Mouse (Mus musculus) lung, embryonic 14.5 days (tissue): ENCODE measurements around the gene Tbrg1. TPM values are rescaled to one million over a fixed set of nuclear protein-coding genes. Genes with fewer than 3 reads are reported as not detected.

ENCODE experiments used
- ATAC-seq: fragments of 200-750 bp; cut with Nextera tagmentation; 2 replicates; pipeline ENCODE4 v1.8.0; 2017; ENCODE audit warnings: mild to moderate bottlenecking, moderate TSS enrichment, moderate library complexity; ENCODE audit not compliant: insufficient read depth
- DNase-seq: peaks from one replicate; pipeline ENCODE4 v3.0.0-alpha.2; 2015
- H3K27ac ChIP-seq: fragments of 300-500 bp; sonication (generic); 2 replicates; pipeline ENCODE4 v1.5.1; 2014; ENCODE audit warnings: low read depth, mild to moderate bottlenecking, moderate library complexity
- H3K27me3 ChIP-seq: fragments of 300-500 bp; sonication (generic); 2 replicates; pipeline ENCODE4 v1.6.1; 2014; ENCODE audit warnings: low read length, control low read depth; ENCODE audit not compliant: insufficient read depth
- H3K36me3 ChIP-seq: fragments of 300-500 bp; sonication (generic); 2 replicates; pipeline ENCODE4 v1.6.1; 2014; ENCODE audit warnings: control low read depth; ENCODE audit not compliant: insufficient read depth
- H3K4me1 ChIP-seq: fragments of 300-500 bp; sonication (generic); 2 replicates; pipeline ENCODE4 v1.6.1; 2014; ENCODE audit warnings: antibody characterized with exemption, control low read depth; ENCODE audit not compliant: insufficient read depth
- H3K4me2 ChIP-seq: fragments of 300-500 bp; sonication (generic); 2 replicates; pipeline ENCODE4 v1.6.1; 2014; ENCODE audit warnings: mild to moderate bottlenecking
- H3K4me3 ChIP-seq: fragments of 300-500 bp; sonication (generic); 2 replicates; pipeline ENCODE4 v1.5.1; 2014; ENCODE audit warnings: low read depth, low read length
- H3K9ac ChIP-seq: fragments of 300-500 bp; sonication (generic); 2 replicates; pipeline ENCODE4 v1.6.1; 2014
- H3K9me3 ChIP-seq: fragments of 300-500 bp; sonication (generic); 2 replicates; pipeline ENCODE4 v1.6.1; 2016; ENCODE audit warnings: low read depth, low read length, control low read depth
- CTCF ChIP-seq: IDR thresholded peaks from 2 replicates; pipeline ENCODE4 v1.5.1; 2016; ENCODE audit warnings: antibody characterized with exemption, low read depth
- WGBS: fragments of 180-500 bp; shearing (Covaris S2); extraction: QIAGEN DNeasy Blood & Tissue Kit; methylation state at CpG from one replicate; pipeline ENCODE4 v1.1.7; 2014; 5-methylcytosine and 5-hydroxymethylcytosine counted together
- polyA plus RNA-seq: library from polyadenylated mRNA; unstranded; fragments of >200 nt; fragmentation: Nextera tagmentation; extraction: Ambion mirVana; gene quantifications from 2 replicates; pipeline ENCODE4 v1.2.1, GENCODE M21; 2014

The Tbrg1 gene
- polyA plus RNA-seq, 1 experiment from 2014 or later: 128 TPM

DNA sequence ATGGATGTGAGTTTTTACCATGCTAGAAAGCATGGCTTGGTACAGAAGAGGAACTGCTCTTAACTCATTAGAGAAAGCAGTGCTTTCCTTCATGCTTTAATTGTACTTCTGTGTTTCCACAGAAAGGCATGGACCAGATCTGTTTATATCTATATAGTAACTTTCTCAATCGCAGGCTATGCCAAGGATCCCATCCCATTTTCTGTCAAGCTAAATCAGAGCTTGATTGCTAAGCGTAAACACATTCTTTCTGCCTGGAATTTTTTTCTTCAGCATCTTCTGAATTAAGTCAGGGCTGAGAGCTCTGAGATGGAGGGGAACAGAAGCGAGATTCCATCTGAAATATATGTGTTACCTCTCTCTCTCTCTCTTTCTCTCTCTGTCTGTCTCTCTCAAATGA lies 33.1 kb downstream of the Tbrg1 start:
- no peak for TF ChIP-seq CTCF
- Histone ChIP-seq H3K36me3 (no peaks in the 10 kb centered on the region), H3K9ac (no peak overlapping the region), H3K27ac (no peak overlapping the region), H3K4me2 (no peak overlapping the region), H3K27me3 (no peaks in the 10 kb centered on the region), H3K4me3 (no peak overlapping the region), H3K4me1 (no peaks in the 10 kb centered on the region), H3K9me3 (no peaks in the 10 kb centered on the region)
- peak; percentile 46 for DNase-seq
- ATAC-seq: no peak
- WGBS: 61% methylated on average over 3 of the region's 3 CpGs

GRCm38 (mm10) chr9:37621290-37621689 lies 35.8 kb downstream of the Tbrg1 start:
- Histone ChIP-seq H3K9ac (no peak overlapping the region), H3K4me3 (no peak overlapping the region), H3K27me3 (no peaks in the 10 kb centered on the region), H3K27ac (no peak overlapping the region), H3K36me3 (no peaks in the 10 kb centered on the region), H3K4me1 (no peaks in the 10 kb centered on the region), H3K4me2 (no peak overlapping the region), H3K9me3 (no peaks in the 10 kb centered on the region)
- ATAC-seq (no peak), DNase-seq (no peak)
- no peak for TF ChIP-seq CTCF
- 88% methylated on average over 6 of the region's 6 CpGs for WGBS

GRCm38 (mm10) chr9:37616770-37617169 lies 40.3 kb downstream of the Tbrg1 start:
- peak; percentile 83 for TF ChIP-seq CTCF
- Histone ChIP-seq H3K27ac (no peak overlapping the region), H3K27me3 (no peaks in the 10 kb centered on the region), H3K36me3 (no peaks in the 10 kb centered on the region), H3K4me3 (no peak overlapping the region), H3K4me2 (no peak overlapping the region), H3K4me1 (no peaks in the 10 kb centered on the region), H3K9me3 (no peaks in the 10 kb centered on the region), H3K9ac (no peak overlapping the region)
- ATAC-seq (no peak), DNase-seq (peak; percentile 70)
- 55% methylated on average over 2 of the region's 2 CpGs for WGBS

DNA sequence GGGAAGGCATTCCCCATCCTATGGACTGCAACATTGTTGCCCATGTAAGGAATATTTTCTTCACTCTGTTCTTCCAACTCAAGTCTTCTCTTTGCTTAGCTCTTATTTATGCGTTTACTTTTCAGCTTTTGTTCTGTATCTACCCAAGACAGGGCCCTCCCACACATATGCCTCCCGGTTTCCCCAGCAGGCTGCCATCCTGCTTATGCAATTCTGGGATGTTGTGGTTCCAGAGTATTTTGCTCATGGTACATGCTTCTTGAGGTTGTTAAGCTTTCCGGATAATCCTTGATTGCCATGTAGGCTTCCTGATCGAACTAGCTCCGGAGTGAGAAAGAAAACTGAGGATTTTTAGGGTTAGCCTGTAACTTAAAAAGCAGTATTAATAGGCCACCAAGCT lies 41.9 kb downstream of the Tbrg1 start:
- Histone ChIP-seq H3K4me3 (no peak overlapping the region), H3K36me3 (no peaks in the 10 kb centered on the region), H3K9me3 (no peaks in the 10 kb centered on the region), H3K27ac (no peak overlapping the region), H3K4me2 (no peak overlapping the region), H3K9ac (no peak overlapping the region), H3K4me1 (no peaks in the 10 kb centered on the region), H3K27me3 (no peaks in the 10 kb centered on the region)
- WGBS: 72% methylated on average over 5 of the region's 5 CpGs
- no peak for DNase-seq
- no peak for ATAC-seq
- TF ChIP-seq CTCF: no peak

DNA sequence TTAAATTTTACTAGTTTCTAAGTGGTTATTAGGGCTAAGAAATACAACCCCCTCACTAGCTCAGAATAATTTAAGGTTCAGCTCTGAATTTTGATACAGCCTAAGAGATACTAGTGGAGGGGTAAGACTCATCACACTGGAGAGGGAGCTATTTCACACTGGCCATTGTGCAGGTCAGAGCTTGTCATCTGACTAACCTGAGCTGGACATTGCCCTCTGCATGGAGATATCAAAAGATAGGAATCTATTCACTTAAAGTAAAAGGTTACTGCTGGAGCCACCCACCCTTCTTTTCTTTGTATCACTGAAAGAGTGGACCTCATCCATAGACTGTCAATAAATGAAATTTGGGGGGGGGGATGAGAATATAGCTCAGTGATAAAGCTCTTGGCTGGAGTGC lies 42.8 kb downstream of the Tbrg1 start:
- H3K27me3 ChIP-seq: no peaks in the 10 kb centered on the region
- H3K4me1 ChIP-seq: no peaks in the 10 kb centered on the region
- no peaks in the 10 kb centered on the region for H3K36me3 ChIP-seq
- peak overlapping the region; percentile 58; the same call in 1 of the 2 replicates for H3K4me3 ChIP-seq
- DNase-seq (no peak), ATAC-seq (peak; percentile 9; the same call in 1 of the 2 replicates)
- H3K27ac ChIP-seq: no peak overlapping the region
- no peak for TF ChIP-seq CTCF
- H3K4me2 ChIP-seq: peak overlapping the region; percentile 74
- H3K9ac ChIP-seq: peak overlapping the region; percentile 61
- H3K9me3 ChIP-seq: no peaks in the 10 kb centered on the region

DNA sequence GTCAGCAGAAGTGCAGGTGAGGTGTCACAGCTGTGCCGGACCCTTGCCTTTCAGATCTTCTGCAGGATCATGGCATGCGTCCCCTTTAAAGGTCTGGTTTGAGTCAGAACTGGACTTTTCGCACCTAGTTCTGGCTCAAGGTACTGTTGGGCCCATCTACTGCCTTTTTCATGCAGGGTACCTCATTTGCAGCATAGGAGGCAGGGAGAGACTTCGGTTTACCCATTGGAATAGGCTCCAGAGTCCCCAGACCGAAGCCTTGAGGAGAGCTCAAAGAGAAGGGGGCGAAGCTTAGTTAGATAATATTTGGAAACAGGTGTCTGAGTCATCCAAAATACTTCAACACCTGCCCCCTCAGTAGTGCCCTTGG lies 43.2 kb downstream of the Tbrg1 start:
- no peak for DNase-seq
- ATAC-seq: no peak; the same call in 1 of the 2 replicates
- Histone ChIP-seq H3K36me3 (no peaks in the 10 kb centered on the region), H3K4me3 (peak overlapping the region; percentile 58), H3K4me1 (no peaks in the 10 kb centered on the region), H3K9ac (peak overlapping the region; percentile 61), H3K4me2 (peak overlapping the region; percentile 74), H3K27ac (peak overlapping the region; percentile 21; the same call in 1 of the 2 replicates), H3K9me3 (no peaks in the 10 kb centered on the region), H3K27me3 (no peaks in the 10 kb centered on the region)
- WGBS: 20% methylated on average over 6 of the region's 6 CpGs
- TF ChIP-seq CTCF: no peak

GRCm38 (mm10) chr9:37613182-37613910 lies 43.8 kb downstream of the Tbrg1 start, which contains the start of gene Spa17:
Gene Spa17, minus strand, starts transcription at chr9:37613722.
- no peak for TF ChIP-seq CTCF
- DNase-seq (peak; percentile 97), ATAC-seq (peak; percentile 95)
- Histone ChIP-seq H3K4me2 (peak within 1 kb of the TSS; percentile 74), H3K4me1 (no peaks in the 10 kb centered on the region), H3K9ac (peak within 1 kb of the TSS; percentile 62), H3K36me3 (no peaks in the 10 kb centered on the region), H3K4me3 (peak within 1 kb of the TSS; percentile 58), H3K9me3 (no peaks in the 10 kb centered on the region), H3K27me3 (no peaks in the 10 kb centered on the region), H3K27ac (peak within 1 kb of the TSS; percentile 56; the same call in 1 of the 2 replicates)
- under 1% methylated on average over 45 of the region's 45 CpGs for WGBS
